Mouse (Mus musculus) naive thymus-derived CD4-positive, alpha-beta T cell, adult 2 months (primary cell): Measurements from ENCODE around the gene Naip2.
A peak's percentile ranks its signal among the peaks of the same experiment; 100 is the strongest.

Source experiments
- DNase-seq: peaks from one replicate; pipeline ENCODE4 v3.0.0-alpha.2; 2011; ENCODE audit warnings: low read depth

The Naip2 gene

GRCm38 (mm10) chr13:100112218-100112972 lies 89.5 kb downstream of the Naip2 start:
- DNase-seq, result peak; percentile 19

GRCm38 (mm10) chr13:100107652-100108472 lies 94.0 kb downstream of the Naip2 start, which contains the start of gene Serf1:
Serf1 (plus strand) TSS chr13:100108012.
- DNase-seq, result peak; percentile 79

GRCm38 (mm10) chr13:100103748-100104254 lies 98.1 kb downstream of the Naip2 start, which contains the start of gene Bdp1:
Bdp1 (minus strand) TSS chr13:100104070.
- DNase-seq, result peak; percentile 96

- DNase-seq, result peak; percentile 22
Observed at GRCm38 (mm10) chr13:100103052-100103658, 98.7 kb downstream of the Naip2 start.

- no peak for DNase-seq
Observed at GRCm38 (mm10) chr13:100098808-100099207, 103.1 kb downstream of the Naip2 start.
